Mouse (Mus musculus): ENCODE data around the gene Fam192a.
A peak's percentile ranks its signal among the peaks of the same experiment; 100 is the strongest.

Gene Fam192a

GRCm38 (mm10) chr8:94601607-94602385, at the start of gene Fam192a, which contains the start of gene Rspry1:
Gene Fam192a, minus strand, starts transcription at chr8:94601997.
Gene Rspry1, plus strand, starts transcription at chr8:94601937.
- DNase-seq (ENCODE audit: extremely low spot score, low read depth, low spot score): peak; percentile 99

- no peak for DNase-seq (ENCODE audit: extremely low spot score, low read depth, low spot score)
Observed at GRCm38 (mm10) chr8:94649496-94649895, 47.7 kb upstream of the Fam192a start.

GRCm38 (mm10) chr8:94646165-94646564, 44.4 kb upstream of the Fam192a start:
- DNase-seq (ENCODE audit: extremely low spot score, low read depth, low spot score): no peak

- DNase-seq (ENCODE audit: extremely low spot score, low read depth, low spot score): no peak
Observed at GRCm38 (mm10) chr8:94645202-94645601, 43.4 kb upstream of the Fam192a start.

- DNase-seq (ENCODE audit: extremely low spot score, low read depth, low spot score): no peak
Observed at GRCm38 (mm10) chr8:94641938-94642337, 40.1 kb upstream of the Fam192a start.

- no peak for DNase-seq (ENCODE audit: extremely low spot score, low read depth, low spot score)
Observed at GRCm38 (mm10) chr8:94641183-94641582, 39.4 kb upstream of the Fam192a start.

- no peak for DNase-seq (ENCODE audit: extremely low spot score, low read depth, low spot score)
Observed at GRCm38 (mm10) chr8:94634211-94634610, 32.4 kb upstream of the Fam192a start.

GRCm38 (mm10) chr8:94633564-94634194, 31.9 kb upstream of the Fam192a start:
- DNase-seq (ENCODE audit: extremely low spot score, low read depth, low spot score): no peak

- DNase-seq (ENCODE audit: extremely low spot score, low read depth, low spot score): no peak
Observed at GRCm38 (mm10) chr8:94624885-94625284, 23.1 kb upstream of the Fam192a start.

- DNase-seq (ENCODE audit: extremely low spot score, low read depth, low spot score): no peak
Observed at GRCm38 (mm10) chr8:94607064-94607463, 5.3 kb upstream of the Fam192a start.

GRCm38 (mm10) chr8:94604030-94604429, 2.2 kb upstream of the Fam192a start:
- no peak for DNase-seq (ENCODE audit: extremely low spot score, low read depth, low spot score)

- DNase-seq (ENCODE audit: extremely low spot score, low read depth, low spot score): no peak
Observed at GRCm38 (mm10) chr8:94602471-94603131, 804 bp upstream of the Fam192a start.

GRCm38 (mm10) chr8:94601034-94601606, 677 bp downstream of the Fam192a start:
- DNase-seq (ENCODE audit: extremely low spot score, low read depth, low spot score): no peak

GRCm38 (mm10) chr8:94600478-94600877, 1.3 kb downstream of the Fam192a start:
- DNase-seq (ENCODE audit: extremely low spot score, low read depth, low spot score): no peak

GRCm38 (mm10) chr8:94594211-94594610, 7.6 kb downstream of the Fam192a start:
- DNase-seq (ENCODE audit: extremely low spot score, low read depth, low spot score): no peak

GRCm38 (mm10) chr8:94591691-94592090, 10.1 kb downstream of the Fam192a start:
- no peak for DNase-seq (ENCODE audit: extremely low spot score, low read depth, low spot score)

- DNase-seq (ENCODE audit: extremely low spot score, low read depth, low spot score): no peak
Observed at GRCm38 (mm10) chr8:94584238-94584817, 17.5 kb downstream of the Fam192a start.

- no peak for DNase-seq (ENCODE audit: extremely low spot score, low read depth, low spot score)
Observed at GRCm38 (mm10) chr8:94582569-94582968, 19.2 kb downstream of the Fam192a start.

GRCm38 (mm10) chr8:94581820-94582483, 19.8 kb downstream of the Fam192a start:
- DNase-seq (ENCODE audit: extremely low spot score, low read depth, low spot score): no peak

GRCm38 (mm10) chr8:94575148-94575547, 26.6 kb downstream of the Fam192a start:
- DNase-seq (ENCODE audit: extremely low spot score, low read depth, low spot score): no peak

Data from hindlimb bud, embryonic 11.5 days (tissue).